Mouse (Mus musculus) CD4-positive helper T cell, adult 2 months (primary cell): ENCODE results near the gene Ttc16.

Experiments
- DNase-seq: peaks from one replicate; pipeline ENCODE4 v3.0.0-alpha.2; 2012; ENCODE audit warnings: low read depth, missing footprints, low spot score

Ttc16 gene

DNA sequence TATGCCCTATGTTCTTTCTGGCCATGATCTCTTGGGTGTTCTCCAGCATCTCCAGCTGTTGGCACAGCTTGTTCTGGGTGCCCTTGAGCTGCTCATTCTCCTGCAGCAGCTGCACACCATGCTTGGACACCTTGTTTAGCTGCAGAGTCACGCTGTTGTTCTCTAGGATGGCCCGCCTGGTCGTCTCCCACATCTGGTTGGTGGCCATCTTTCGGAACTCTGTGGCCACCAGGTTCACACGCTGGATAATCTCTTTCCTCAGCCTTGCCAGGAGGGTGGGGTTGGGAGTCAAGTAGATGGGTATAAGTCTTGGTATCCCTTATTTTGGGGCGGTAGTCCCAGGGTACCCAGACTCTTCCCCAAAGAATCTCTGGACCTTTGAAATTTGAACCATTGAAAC is 4.3 kb upstream of the Ttc16 start:
- DNase-seq, result no peak

DNA sequence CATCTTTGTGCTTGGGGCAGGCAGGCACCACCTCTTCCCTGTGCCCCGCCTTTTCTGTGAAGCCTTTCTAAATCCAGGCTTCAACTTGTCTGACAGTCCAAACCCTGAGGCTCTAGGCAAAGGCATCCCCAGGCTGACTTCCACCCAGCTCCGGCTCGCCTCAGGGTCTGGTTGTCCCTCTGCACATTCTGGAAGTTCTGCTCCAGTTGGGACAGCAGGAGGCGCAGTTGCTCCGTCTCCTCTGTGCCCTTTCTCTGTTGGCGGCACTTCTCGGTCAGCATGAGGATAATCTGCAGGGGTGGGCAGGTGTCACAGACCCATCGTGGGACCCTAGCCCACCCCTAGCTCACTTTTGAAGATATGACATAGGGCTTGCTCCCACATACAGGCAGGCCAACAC is 3.7 kb upstream of the Ttc16 start:
- DNase-seq, result peak; percentile 36

DNA sequence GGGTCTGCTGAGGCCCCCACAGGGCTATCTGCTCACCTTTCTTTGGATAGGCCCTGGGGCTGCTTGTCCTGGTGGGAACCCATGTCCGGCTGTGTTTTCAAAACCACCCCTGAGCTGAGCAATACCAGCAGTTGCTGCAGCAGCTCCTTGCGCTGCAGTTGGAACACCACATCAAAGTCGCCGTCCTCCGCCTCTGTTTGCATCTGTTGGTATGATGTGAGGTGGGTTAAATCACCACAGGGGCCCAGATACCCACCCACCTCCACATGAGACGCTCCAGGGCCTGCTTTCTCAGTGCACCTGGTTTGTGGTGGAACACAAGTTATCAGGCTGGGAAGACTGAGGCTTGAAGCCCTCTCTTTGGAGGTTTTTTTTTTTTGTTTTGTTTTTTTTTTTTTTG is 2.6 kb upstream of the Ttc16 start:
- DNase-seq, result peak; percentile 74

DNA sequence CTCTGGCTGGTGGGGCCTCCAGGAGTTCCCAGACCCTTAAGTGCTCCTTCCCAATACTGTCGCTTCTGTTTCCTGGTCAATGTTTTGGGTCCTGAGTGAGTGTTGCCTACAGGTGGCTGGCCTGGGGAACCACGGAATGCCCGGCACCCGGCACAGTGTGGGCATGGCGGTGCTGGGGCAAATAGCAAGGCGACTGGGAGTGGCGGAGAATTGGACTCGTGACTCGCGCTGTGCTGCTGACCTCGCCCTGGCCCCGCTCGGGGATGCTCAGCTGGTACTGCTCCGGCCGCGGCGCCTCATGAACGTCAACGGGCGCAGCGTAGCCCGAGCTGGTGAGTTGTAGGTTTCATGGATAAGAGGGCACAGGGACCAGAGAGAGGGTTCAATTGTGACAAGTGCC is 759 bp upstream of the Ttc16 start:
- DNase-seq, result no peak

DNA sequence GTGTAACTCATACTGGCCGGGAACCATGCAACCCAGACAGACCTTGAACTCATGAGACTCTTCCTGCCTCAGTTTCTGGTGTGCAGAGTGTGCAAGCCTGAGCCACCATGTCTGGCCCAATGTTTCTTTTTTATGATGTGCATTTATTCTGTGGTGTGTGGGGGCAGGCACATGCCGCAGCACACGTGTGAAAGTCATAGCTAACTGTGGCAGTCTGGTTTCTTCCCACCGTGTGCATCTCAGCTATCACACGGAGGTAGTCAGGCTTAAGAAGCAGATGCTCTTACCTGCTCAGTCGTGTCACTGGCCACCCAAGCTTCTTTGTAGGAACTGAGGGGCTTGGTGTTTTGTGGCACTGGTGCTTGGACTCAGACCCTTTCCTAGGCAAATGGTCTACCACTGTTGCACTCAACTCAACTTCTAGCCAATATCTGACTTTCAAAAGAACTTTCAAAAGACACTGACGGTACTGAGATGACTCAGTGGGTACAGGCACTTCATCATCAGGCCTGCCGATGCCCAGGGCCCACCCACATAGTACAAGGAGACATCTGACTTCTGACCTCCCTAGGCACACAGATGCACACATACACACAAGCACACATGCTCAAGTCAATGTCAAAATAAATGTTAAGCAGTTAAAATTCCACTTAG is 2.7 kb downstream of the Ttc16 start:
- peak; percentile 47 for DNase-seq

DNA sequence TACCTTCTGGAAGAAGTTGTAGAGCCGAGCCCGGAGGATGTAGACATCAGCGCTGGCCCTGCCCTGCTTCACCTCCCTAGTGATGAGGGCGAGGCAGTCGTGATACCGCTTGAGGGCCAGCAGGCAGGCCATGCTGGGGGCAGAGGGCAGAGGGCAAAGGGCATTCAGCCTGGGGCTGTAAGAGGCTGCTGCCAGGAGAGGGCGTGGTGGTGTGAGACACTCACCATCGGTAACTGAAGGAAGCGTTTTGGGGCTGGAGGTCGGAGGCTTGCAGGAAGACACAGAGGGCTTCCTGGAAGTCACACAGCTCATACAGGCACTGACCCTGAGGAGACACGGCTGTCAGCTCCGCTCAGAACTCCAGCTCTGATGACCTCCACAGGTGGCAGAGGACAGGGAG is 3.5 kb downstream of the Ttc16 start:
- DNase-seq, result peak; percentile 52

DNA sequence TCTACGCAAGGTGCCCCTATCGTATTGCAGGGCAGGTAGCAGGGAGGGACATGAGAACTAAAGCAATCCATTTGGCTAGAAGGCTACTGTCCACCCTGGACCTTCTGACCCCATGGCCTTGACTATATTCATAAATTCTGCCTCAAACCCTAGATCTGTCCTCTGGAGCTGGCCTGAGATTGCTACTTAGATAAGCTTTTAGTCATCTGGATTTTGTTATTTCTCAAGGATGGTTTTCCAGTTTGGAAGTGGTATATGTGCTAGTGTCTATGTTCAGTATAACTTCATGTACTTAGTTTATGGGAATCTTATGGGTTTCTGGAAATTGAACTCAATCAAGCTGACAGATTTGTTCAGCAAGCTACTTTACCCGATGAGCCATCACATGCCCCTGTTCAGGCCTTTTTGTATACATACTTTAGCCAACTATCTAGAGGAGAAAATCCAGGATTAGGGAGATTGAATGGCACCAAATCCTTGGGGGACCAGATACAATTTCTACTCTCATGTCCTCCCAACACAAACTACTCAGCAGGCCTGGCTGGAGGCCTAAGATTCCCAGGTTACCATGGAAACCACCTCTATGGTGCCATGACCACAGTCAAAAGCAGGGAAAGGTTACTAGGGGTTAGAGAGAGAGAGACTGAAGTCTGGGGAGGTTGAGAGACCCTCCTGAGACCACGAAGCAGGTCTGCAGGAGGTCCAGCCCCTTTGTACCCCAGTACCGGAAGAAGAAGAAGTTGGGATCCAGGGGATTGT is 5.9 kb downstream of the Ttc16 start:
- no peak for DNase-seq

DNA sequence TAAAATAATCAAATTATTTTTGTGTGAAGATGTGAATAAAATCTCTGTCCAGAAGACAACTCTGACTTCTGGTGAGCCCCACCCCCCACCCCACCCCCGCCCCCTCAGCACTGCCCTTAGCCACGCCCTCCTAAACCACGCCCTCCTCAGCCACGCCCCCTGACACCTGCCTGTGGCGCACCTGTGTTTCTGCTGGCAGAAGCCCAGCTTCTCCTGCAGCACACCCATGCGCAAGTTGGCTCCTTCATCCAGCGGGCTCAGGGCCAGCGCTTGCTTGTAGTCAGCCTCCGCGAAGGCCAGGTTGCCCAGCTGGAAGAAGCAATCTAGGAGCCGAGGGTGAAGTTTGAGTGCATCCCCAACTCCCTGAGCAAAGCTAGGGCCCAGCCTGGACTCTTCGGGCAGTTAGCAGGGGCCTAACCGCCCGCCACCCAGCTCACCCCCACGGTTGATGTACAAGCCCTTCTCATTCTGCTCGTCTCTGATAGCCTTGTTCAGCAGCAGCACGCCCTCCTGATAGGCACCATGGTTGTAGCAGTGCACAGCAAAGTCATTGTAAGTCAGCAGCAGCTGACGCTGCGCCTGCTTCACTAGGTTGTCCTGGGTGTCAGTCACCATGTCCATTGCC is 6.7 kb downstream of the Ttc16 start:
- no peak for DNase-seq

DNA sequence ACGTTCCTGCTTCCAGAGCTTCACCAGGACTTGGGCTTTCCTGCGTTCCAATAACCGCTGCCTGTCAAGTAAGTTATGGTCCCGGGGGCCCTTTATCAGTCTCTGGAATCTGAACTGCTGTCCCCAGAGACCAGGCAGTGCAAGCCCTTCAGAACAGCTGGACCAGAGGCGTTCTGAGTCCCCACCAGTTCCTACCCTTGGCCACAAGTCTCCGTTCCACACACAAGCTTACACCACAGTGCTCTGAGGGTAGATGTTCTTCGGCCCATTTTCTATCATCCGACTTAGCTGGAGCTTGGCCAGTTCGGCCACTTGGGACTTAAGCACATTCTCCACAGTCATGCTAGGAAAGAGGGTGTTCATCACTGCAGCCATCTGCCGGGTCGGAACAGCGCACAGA is 8.2 kb downstream of the Ttc16 start:
- DNase-seq, result no peak

DNA sequence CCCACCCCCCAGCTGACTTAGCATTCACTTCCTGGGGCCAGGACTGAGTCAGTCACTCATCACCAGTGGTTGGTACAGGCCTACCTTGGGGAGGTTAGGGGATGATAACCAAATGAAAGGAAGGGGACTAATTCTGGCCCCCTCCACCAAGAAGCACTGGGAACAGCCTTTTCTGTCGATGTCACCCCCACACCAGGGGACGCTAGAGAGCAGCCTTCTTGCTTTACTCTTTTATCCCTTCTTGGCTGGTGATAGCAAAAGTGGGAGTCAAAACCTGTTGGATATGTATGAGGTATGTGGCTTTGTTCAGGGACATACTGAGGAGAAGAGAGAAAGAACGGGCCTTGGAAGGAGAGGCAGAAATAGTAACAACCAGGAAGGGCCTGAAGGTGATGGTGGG is 12.1 kb downstream of the Ttc16 start:
- DNase-seq, result no peak

DNA sequence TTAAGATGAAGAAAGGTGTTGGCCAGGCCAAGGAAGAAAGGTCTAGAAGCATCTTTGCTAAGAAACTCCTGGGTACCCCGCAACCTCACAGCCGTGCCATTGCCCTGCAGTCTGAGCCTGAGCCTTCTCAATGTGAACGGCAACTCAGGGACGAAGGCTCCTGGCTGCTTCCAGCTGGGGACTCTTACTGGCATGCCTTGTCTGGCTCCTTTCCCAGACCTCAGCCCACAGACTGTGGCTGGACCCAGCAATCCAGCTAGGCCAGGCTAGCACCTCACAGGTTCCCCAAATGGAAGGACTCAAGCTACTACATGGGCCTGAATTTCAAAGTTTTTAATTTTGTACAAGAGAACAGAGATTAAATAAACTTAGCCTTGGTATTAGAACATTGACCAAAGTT is 13.6 kb downstream of the Ttc16 start:
- no peak for DNase-seq

DNA sequence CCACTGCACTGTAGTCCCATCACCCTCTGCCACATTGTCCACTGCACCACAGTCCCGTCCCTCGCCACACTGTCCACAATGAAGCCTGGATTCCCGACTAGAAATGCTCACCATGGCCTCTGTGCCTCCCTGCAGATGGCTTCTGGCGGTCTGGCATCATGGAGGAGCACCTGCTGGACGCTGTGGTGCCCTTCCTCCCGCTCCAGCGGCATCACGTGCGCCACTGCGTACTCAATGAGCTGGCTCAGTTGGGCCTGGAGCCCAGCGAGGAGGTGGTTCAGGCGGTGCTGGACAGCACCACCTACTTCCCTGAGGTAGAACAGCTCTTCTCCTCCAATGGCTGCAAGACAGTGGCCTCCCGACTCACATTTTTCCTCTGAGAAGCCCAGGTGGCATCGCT is 14.1 kb downstream of the Ttc16 start:
- no peak for DNase-seq

DNA sequence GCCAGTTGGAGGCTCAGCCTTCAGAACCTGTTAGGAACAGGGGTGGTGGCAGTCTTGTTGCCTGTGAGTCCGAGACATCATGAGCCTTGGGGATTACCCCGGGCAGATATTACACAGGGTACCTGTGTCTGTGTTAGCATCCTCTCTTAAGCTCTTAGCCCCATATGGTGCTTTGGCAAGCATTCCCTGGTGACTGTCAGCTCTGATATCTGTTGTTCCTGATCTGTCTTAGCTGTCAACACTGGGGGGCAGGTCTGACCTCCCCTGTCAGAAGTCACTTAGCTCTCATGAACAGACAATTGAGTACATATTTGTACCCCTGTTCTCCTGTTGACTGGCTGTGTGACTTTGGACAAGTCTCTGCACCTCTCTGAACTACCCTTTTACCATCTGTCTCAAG is 16.4 kb downstream of the Ttc16 start:
- no peak for DNase-seq

DNA sequence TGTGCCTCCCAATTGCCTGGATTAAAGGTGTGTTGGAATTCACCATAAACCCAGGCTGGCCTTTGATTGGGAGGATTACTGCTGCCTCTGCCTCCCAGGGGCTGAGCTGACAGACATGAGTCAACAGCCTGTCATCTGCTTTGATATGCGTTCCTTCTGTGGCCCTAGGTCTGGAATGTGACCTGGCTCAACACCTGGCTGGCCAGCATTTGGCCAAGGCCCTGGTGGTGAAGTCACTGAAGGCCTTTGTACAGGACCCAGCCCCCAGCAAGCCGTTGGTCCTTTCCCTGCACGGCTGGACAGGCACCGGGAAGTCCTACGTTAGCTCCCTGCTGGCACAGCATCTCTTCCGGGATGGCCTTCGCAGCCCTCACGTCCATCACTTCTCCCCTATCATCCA is 16.9 kb downstream of the Ttc16 start:
- DNase-seq, result no peak

DNA sequence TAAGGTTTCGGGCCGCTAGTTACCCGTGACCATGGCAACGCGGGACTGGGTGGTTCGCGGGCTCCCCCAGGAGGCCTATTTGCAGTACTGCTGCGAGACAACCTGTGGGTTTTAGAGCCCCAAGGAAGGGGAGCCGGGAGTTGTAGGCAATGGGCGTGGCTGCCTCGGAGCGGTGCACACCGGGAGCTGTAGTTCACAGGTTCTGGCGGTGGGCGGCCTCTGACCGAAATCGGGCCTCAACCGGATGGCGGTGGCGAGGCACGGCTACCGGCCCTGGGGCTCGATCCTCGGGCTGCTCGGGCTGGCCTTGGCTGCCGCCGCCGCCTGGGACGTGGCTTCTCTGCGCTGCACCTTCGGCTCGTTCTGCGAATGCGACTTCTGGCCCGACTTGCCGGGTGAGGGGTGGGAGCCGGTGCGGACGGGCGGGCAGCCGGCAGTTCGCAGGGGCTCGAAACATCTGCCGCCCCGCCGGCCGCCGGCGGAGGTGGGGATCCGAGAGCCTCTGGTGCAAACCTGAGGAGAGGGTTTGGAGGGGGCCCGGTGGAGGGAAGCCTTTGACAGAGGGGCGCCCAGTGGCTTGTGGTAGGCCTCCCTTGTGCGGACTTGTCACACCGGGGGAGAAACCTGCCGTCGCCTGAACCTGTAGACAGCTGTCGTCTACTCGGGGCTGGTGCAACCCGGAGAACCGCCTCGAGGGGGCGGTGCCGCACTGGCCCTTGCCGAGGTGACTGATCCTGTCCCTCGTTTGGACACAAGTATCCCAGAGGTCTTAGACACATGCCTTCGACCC is 18.2 kb downstream of the Ttc16 start, which contains the start of gene Tor2a:
TSS of gene Tor2a (plus strand) at position 179 of the 790 bp plus-strand sequence.
- DNase-seq, result peak; percentile 98

DNA sequence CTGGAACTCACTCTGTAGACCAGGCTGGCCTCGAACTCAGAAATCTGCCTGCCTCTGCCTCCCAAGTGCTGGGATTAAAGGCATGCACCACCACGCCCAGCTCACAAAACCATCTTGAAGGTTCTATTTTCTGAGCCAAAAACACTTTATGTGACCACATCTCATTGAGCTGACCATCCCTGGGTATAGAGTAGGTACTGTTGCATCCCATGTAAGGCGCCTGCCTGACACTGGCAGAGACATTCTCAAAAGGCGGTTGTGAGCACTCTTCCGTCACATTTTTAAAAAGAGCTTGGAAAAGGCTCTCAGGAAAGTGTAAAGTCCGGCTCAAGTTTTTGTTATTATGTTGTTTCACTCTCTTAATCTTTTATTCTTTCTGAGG is 18.8 kb downstream of the Ttc16 start:
- DNase-seq, result no peak

DNA sequence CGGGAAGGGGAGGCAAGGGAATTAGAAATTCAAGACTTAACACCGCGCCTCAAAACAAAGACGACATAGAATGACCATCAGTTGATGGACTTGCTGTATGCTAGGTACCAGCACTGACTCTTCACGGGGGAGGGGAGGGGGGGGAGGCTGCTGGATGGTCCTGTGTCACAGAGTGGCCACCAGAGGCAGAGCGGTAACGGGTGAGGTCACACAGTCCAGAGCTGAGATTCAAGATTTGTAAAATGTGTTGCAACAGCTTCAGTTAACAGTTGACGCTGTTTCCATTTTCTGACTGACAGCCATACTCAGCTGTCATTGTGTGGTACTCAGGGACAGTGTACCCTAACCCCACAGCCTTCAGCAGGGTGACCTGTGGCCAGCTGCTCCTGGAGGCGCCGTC is 23.3 kb downstream of the Ttc16 start:
- DNase-seq, result no peak

DNA sequence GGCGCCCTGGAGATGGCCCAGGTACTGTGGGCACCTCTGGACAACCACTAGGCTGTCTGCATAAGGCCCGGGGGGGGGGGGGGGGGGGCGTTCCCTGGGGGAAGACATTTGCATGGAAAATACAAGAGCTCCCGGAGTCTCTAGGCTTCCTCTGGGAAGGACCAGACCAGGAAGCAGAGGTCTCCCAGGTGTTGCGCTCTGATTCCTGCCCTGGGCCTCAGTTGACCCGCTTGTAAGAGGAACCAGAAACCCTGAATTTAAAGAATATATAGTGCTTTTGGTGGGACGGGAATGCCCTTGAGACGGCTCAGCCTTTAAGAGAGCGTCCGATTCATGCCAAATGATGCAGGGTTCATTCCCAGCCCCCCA is 23.8 kb downstream of the Ttc16 start:
- DNase-seq, result no peak

DNA sequence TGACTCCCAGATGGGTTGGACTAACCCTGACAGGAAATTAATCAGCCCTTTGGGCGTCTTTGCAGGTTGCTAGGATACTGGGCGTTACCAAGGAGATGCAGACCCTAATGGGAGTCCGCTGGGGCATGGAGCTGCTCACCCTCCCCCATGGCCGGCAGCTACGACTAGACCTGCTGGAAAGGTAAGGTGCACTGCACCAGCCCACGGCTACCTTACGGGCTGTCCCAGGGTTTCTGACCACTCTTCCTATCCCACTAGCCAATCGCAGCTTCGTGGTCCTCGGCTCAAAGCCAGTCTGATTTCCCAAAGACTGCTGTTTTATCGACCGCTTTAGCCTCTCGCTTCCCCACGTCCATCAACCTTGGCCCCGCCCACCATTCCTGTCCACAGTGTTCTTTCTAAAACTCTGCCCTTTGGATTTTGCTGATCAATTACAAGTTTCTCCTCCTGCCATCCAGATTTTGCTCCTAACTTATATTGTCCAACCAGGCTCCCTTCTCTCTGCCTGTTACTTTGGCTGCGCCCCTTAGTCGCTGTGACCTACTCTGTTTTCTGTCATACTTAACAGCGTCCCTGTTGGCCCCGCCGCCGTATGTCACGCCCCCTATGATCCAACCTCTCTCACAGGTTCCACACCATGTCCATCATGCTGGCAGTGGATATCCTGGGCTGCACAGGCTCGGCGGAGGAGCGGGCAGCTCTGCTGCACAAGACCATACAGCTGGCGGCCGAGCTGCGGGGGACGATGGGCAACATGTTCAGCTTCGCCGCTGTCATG is 24.4 kb downstream of the Ttc16 start:
- no peak for DNase-seq

DNA sequence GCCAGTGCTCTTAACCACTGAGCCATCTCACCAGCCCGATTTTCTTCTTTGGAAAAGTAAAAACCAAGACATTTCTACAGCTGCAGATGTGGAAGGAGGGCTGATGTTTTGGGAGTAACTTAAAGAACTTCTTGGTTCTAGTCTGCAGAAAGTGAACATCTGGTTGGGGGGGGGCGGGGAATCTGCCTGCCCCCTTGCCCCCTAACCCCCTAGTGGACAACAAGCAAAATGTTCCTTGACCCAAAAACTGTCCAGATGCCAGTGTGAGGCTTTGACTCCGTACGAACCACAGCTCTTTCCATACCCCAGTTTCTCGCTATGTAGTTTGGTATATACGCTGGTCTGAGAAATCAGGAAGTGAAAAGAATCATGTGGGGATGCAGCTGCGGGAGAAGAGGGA is 25.2 kb downstream of the Ttc16 start:
- no peak for DNase-seq

DNA sequence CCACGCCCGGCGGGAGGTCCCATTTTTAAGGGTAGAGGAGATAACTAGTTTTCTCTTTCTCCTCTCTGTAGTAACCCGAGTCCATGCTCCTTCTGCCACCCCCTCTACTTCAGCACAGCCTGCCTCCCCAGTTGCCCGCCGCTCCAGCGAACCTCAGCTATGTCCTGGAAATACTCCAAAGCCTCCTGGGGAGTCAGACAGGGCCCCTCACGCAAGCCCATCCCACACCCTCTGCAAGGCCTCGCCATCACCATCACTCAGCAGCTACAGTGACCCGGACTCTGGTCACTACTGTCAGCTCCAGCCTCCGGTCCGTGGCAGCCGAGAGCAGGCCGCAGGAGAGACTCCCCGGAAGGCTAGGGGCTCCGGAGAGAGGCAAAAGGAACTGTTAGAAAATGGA is 26.4 kb downstream of the Ttc16 start:
- no peak for DNase-seq
